Mouse (Mus musculus) neutrophil, adult 83 days (primary cell): ENCODE measurements around the gene Rnd3. TPM values are rescaled to one million over a fixed set of nuclear protein-coding genes. Genes with fewer than 3 reads are reported as not detected.

Experiments
- total RNA-seq, 2 experiments: library from RNA; stranded (reverse); gene quantifications; one replicate each; pipeline ENCODE4 v1.2.4; 2023

Rnd3 gene
- 10 to 100 TPM; 19.6 to 20.6 TPM for total RNA-seq

GRCm38 (mm10) chr2:51148975-51149374, at the start of gene Rnd3:
Gene Rnd3 (minus strand): TSS chr2:51149111.

